Mouse (Mus musculus): ENCODE data around the gene Tnr. TPM values are rescaled to one million over a fixed set of nuclear protein-coding genes. Genes with fewer than 3 reads are reported as not detected.

The Tnr gene
- total RNA-seq, 2 experiments from 2014 or later, result not detected

GRCm38 (mm10) chr1:159833646-159834338, 310.2 kb downstream of the Tnr start:
- no peak for ATAC-seq (replicated peaks; ENCODE audit: low FRiP score, poor library complexity, severe bottlenecking)

- no peak for ATAC-seq (replicated peaks; ENCODE audit: low FRiP score, poor library complexity, severe bottlenecking)
Measured at GRCm38 (mm10) chr1:159835126-159835525, 311.6 kb downstream of the Tnr start.

- ATAC-seq (replicated peaks; ENCODE audit: low FRiP score, poor library complexity, severe bottlenecking), result no peak
Measured at GRCm38 (mm10) chr1:159840337-159840736, 316.8 kb downstream of the Tnr start.

- ATAC-seq (replicated peaks; ENCODE audit: low FRiP score, poor library complexity, severe bottlenecking), result no peak
Measured at GRCm38 (mm10) chr1:159842876-159843275, 319.3 kb downstream of the Tnr start.

GRCm38 (mm10) chr1:159852088-159852487, 328.5 kb downstream of the Tnr start:
- ATAC-seq (replicated peaks; ENCODE audit: low FRiP score, poor library complexity, severe bottlenecking), result no peak

- no peak for ATAC-seq (replicated peaks; ENCODE audit: low FRiP score, poor library complexity, severe bottlenecking)
Measured at GRCm38 (mm10) chr1:159854261-159854660, 330.7 kb downstream of the Tnr start.

- no peak for ATAC-seq (replicated peaks; ENCODE audit: low FRiP score, poor library complexity, severe bottlenecking)
Measured at GRCm38 (mm10) chr1:159861782-159862474, 338.4 kb downstream of the Tnr start.

GRCm38 (mm10) chr1:159865696-159866095, 342.1 kb downstream of the Tnr start:
- no peak for ATAC-seq (replicated peaks; ENCODE audit: low FRiP score, poor library complexity, severe bottlenecking)

GRCm38 (mm10) chr1:159869619-159870441, 346.3 kb downstream of the Tnr start:
- no peak for ATAC-seq (replicated peaks; ENCODE audit: low FRiP score, poor library complexity, severe bottlenecking)

GRCm38 (mm10) chr1:159872866-159873265, 349.3 kb downstream of the Tnr start:
- ATAC-seq (replicated peaks; ENCODE audit: low FRiP score, poor library complexity, severe bottlenecking), result no peak

- ATAC-seq (replicated peaks; ENCODE audit: low FRiP score, poor library complexity, severe bottlenecking), result no peak
Measured at GRCm38 (mm10) chr1:159878681-159879080, 355.1 kb downstream of the Tnr start.

GRCm38 (mm10) chr1:159879866-159880265, 356.3 kb downstream of the Tnr start:
- no peak for ATAC-seq (replicated peaks; ENCODE audit: low FRiP score, poor library complexity, severe bottlenecking)

GRCm38 (mm10) chr1:159885476-159885875, 361.9 kb downstream of the Tnr start:
- no peak for ATAC-seq (replicated peaks; ENCODE audit: low FRiP score, poor library complexity, severe bottlenecking)

- no peak for ATAC-seq (replicated peaks; ENCODE audit: low FRiP score, poor library complexity, severe bottlenecking)
Measured at GRCm38 (mm10) chr1:159888611-159889010, 365.0 kb downstream of the Tnr start.

- no peak for ATAC-seq (replicated peaks; ENCODE audit: low FRiP score, poor library complexity, severe bottlenecking)
Measured at GRCm38 (mm10) chr1:159889012-159889765, 365.6 kb downstream of the Tnr start.

- ATAC-seq (replicated peaks; ENCODE audit: low FRiP score, poor library complexity, severe bottlenecking), result no peak
Measured at GRCm38 (mm10) chr1:159890524-159890923, 367.0 kb downstream of the Tnr start.

GRCm38 (mm10) chr1:159895094-159895493, 371.5 kb downstream of the Tnr start:
- no peak for ATAC-seq (replicated peaks; ENCODE audit: low FRiP score, poor library complexity, severe bottlenecking)

GRCm38 (mm10) chr1:159899991-159900390, 376.4 kb downstream of the Tnr start:
- ATAC-seq (replicated peaks; ENCODE audit: low FRiP score, poor library complexity, severe bottlenecking), result no peak

- no peak for ATAC-seq (replicated peaks; ENCODE audit: low FRiP score, poor library complexity, severe bottlenecking)
Measured at GRCm38 (mm10) chr1:159900639-159901038, 377.1 kb downstream of the Tnr start.

All from erythroid progenitor cell, adult 5-6 weeks (primary cell).